Mouse (Mus musculus): ENCODE results near the gene Slc25a23.

Slc25a23 gene

DNA sequence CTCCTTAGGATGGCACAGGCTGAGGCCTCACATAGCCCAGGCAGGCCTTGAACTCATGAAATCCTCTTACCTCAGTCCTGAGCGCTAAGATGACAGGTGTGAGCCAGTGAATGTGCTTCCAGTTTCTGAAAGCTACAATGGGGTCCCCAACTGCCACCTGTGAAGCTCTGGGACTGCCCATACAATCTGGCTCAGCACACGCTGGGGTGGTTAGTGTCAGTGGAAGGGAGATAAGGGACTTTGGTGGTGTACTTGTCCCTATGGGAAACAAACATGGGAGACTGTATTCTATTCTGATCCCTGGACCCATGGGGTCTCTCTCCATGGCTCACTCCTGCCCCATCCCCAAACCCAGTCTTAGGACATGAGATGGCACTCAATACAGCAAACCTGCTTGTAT, 40.0 kb downstream of the Slc25a23 start:
- no peak for DNase-seq (ENCODE audit: low spot score in 2 of 2)

DNA sequence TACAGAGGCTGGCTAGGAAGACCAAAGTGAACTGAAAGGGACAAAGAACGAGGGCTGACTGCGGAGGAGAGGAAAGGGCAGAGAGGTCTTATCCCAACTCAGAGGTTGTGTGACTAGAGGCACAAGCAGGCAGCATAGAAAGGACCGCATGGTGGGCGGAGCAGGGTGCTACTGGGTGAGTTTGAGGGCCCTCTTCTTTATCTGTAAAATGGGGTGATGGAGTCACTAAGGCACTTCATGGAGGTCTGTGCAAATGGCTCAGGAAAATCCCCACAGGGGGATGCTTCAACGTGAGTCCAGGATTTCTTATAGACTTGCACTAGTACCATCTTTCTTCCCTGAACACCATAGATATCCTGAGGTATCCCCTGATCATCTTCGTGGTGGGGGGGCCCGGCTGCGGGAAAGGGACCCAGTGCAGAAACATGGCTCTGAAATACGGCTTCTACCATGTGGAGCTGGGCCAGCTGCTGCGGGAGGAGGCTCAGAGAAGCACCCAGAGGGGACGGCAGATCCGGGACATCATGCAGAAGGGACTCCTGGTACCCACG, 47.3 kb downstream of the Slc25a23 start:
- no peak for DNase-seq (ENCODE audit: low spot score in 2 of 2)

DNA sequence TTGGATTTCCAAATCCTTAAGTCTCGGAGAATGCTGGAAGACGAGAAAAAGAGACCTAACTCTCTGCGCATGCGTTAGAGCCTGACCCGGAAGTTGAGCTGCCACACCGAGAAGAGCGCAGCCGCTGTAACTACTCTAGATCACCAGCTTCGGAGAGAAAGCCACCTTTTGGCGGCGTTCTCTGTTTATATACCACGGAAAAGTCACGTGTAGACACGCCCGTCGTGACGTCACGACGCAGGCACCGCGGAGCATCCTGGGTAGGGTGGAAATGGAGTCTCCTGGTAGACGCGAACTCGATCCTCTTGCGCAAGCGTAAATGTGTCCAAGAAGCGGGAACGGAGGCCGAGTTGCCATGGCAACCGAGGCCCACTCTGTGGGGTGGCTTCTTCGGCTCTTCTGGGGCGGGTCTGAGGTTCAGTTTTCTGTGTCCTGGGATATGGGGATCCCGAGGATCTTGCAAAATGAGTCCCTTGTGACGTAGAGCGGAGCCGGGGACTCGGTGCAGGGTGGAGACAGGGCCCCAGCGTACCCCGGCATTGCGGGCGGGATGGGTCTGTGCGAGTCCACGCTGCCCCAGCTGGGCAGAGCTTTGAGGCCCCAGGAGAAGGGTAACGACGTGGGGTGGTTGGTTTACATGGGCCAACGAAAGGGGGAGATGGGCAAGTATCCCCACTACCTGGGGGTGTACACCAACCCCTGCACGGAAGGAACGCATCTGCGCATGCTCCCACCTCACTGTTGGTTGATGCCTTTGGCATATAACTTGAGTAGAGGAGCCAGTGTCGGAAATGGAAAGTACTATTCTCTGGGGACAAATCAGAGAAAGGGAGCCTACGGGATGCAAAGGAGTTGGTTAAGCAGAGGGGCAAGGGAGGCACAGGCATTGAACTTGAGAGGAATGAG, 48.2 kb downstream of the Slc25a23 start, which contains the start of the genes Gtf2f1 and Gm17949:
Gtf2f1 (minus strand) TSS at position 53 of the 906 bp plus-strand sequence.
Gm17949 (plus strand) TSS at position 234 of the 906 bp plus-strand sequence.
- DNase-seq (ENCODE audit: low spot score in 2 of 2): peak; percentile 91 to 93

DNA sequence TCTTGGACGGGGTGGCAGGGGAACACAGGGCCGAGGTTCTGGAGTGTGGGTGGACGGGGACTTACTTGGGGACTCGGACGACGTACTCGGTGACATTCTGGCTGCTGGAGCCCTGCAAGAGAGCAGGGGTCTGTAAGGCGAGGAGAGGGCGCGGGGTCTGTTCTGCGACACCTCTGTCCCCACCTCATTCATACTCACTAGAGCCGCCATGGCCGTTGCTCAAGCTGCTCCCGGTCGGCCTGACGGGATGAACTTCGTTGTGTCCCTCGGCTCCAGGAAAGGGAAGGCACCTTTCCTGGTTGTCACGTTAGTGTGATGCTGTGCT, 48.8 kb downstream of the Slc25a23 start:
- no peak for DNase-seq (ENCODE audit: low spot score in 2 of 2)

DNA sequence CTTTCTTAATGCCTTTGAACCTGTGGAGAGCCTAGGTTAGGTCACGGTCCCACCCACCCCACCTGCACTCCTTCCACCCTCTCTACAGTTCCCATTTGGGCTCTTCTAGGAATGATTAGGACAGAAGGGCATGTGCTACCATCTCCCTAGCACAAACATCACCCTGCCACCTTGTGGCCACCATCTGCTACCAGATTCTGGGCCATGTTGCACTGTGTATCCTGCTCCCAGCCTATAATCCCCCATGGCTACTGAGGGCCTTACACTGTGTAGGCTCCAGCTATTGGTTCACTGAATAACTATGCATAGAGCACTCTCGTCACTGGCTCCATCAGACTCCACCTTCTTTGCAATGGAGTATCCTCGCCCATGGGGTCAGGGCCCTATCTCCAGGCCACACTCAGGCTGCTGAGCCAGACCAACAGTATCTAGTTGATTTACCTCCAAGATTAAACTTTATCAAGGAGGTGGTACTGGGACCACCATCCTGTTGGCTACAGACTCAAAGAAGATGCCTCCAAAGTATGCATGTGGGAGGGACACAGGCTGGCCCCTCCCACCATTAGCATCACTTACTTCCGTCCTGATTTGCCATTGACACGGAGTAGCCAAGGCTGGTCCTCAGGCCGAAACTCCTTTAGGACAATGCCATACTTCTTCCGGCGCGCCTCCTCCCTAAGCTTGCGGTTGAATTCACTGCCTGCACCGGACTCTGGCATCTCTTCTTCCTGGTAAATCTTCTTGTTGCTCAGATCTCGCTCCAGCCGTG, 52.3 kb downstream of the Slc25a23 start:
- no peak for DNase-seq (ENCODE audit: low spot score in 2 of 2)

DNA sequence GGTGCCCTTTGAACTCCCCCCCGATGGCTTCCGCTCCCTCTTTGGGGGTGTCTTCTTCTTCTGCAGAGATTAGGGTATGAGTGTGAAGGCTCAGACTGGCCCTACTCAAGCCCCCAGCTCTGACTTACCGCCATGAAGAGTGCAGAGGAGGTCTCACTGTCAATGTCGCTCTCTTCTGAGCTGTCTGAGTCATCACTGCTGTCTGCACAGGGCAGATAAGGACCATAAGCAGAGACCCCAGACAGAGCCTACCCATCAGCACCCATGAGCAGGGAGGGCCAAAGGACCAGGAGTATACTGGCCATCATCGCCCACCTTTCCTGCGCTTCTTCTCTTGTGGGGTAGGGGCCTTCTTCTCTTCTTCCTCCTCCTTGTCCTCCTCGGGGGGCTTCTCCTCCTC, 55.7 kb downstream of the Slc25a23 start:
- DNase-seq (ENCODE audit: low spot score in 2 of 2): no peak

DNA sequence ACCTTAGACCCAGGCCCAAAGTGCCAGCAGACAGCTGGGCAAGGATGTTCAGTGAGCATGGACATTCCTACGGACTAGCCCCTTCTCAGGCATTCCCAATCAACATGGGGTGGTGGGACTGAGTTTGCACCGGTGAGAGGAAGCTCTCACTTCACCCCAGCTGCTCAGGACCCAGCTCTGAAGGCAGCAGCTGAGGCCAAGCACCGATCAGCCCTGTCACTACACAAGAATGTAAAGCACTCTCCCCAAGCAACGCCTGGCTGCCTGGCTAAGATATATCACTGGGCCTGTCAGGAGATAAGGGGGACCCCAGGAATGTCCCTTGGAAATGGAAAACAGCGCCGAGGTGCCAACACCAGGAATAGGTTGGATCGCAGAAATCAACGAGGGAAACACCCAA, 58.4 kb downstream of the Slc25a23 start:
- no peak for DNase-seq (ENCODE audit: low spot score in 2 of 2)

- no peak for DNase-seq (ENCODE audit: low spot score in 2 of 2)
These were observed 59.6 kb downstream of the Slc25a23 start, which contains the start of gene Pspn for GRCm38 (mm10) chr17:56999968-57000609. Gene Pspn (minus strand): TSS chr17:57000018.

- DNase-seq (ENCODE audit: low spot score in 2 of 2): no peak
These were observed 60.2 kb downstream of the Slc25a23 start for GRCm38 (mm10) chr17:56999414-56999813.

- peak; percentile 98 to 99 for DNase-seq (ENCODE audit: low spot score in 2 of 2)
These were observed 62.5 kb downstream of the Slc25a23 start, which contains the start of gene Alkbh7 for GRCm38 (mm10) chr17:56997029-56997667. Gene Alkbh7 (plus strand): TSS chr17:56997339.

GRCm38 (mm10) chr17:56996506-56996905, 63.2 kb downstream of the Slc25a23 start:
- DNase-seq (ENCODE audit: low spot score in 2 of 2): no peak

DNA sequence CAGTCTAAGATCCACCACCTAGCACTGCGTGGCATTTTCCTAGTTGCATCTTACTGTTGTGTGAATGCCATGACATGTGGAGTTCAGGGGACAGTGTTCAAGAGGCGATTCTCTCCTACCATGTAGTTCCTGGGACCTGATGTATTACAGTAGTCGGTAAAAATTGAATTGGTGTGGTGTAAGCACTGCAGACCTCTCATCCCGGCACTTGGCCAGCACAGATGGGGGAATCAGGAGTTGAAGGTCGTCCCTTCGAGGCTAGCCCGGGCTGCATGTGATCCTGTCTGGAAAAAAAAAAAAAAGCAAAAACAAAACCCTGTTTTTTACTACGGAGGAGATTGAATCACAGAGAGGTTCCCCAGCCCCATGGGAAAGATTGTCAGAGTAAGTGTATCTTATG, 64.6 kb downstream of the Slc25a23 start:
- no peak for DNase-seq (ENCODE audit: low spot score in 2 of 2)
